23 mouse cellular contexts compared by ENCODE assay signal in genomic region chr13:37740752-37741151, GRCm38 (mm10). TPM values are rescaled to one million over a fixed set of nuclear protein-coding genes. Genes with fewer than 3 reads are reported as not detected.
DNase-seq lines count a peak whose midpoint lies in the region; ATAC-seq lines count a peak whose summit lies in the region.
"Had no signal": no experiment of that assay in that cellular context is flagged by ENCODE, and none has a peak within 500 bp of the region (broad histone marks: within the 10 kb centered on the region; RNA-seq: fewer than 3 reads in every experiment).

No protein-coding gene starts in this region.

- no peaks in the 10 kb centered on the region for H3K9me3 ChIP-seq in heart, embryonic 13.5 days
- H3K9me3 ChIP-seq in lung, embryonic 16.5 days (ENCODE audit: control insufficient read depth, low read length), result no peaks in the 10 kb centered on the region
- no peaks in the 10 kb centered on the region for H3K9me3 ChIP-seq in intestine, embryonic 16.5 days (ENCODE audit: control insufficient read depth, low read length)
- H3K9me3 ChIP-seq: forebrain, embryonic 13.5 days; limb, embryonic 12.5 days; midbrain, embryonic 10.5 days had no signal

- H3K4me3 ChIP-seq in heart, embryonic 13.5 days, result no peak overlapping the region
- no peak overlapping the region for H3K4me3 ChIP-seq in lung, embryonic 16.5 days (ENCODE audit: low read length)
- H3K4me3 ChIP-seq in intestine, embryonic 16.5 days (ENCODE audit: low read length), result no peak overlapping the region
- H3K4me3 ChIP-seq: forebrain, embryonic 13.5 days; limb, embryonic 12.5 days; midbrain, embryonic 10.5 days; myocyte had no signal

- peak overlapping the region; percentile 14; the same call in 1 of the 2 replicates for H3K27ac ChIP-seq in heart, embryonic 13.5 days (replicated peaks)
- H3K27ac ChIP-seq in lung, embryonic 16.5 days (ENCODE audit: low read length), result no peak overlapping the region
- H3K27ac ChIP-seq in intestine, embryonic 16.5 days (ENCODE audit: low read length), result 0 out of 2 replicates have a peak overlapping the region, but pooled peaks have one; percentile 29
- H3K27ac ChIP-seq: forebrain, embryonic 13.5 days; hindbrain, embryonic 14.5 days; limb, embryonic 12.5 days; midbrain, embryonic 10.5 days had no signal

- intact Hi-C loops in heart, postnatal 36 days (cut with DNase I), result no loop called here

- no peaks in the 10 kb centered on the region for H3K27me3 ChIP-seq in heart, embryonic 13.5 days (replicated peaks)
- H3K27me3 ChIP-seq in lung, embryonic 16.5 days (ENCODE audit: control insufficient read depth, insufficient read depth, low read depth, low read length), result no peaks in the 10 kb centered on the region
- H3K27me3 ChIP-seq in intestine, embryonic 16.5 days (replicated peaks; ENCODE audit: control insufficient read depth, insufficient read depth, low read length), result no peaks in the 10 kb centered on the region
- H3K27me3 ChIP-seq: forebrain, embryonic 13.5 days; limb, embryonic 12.5 days had no signal

- DNase-seq in heart, postnatal 36 days, result no peak
- no peak for DNase-seq in lung, postnatal 4 days
- DNase-seq in cerebellum, postnatal 36 days, result no peak
- no peak for DNase-seq in layer of hippocampus, adult 18-20 months (ENCODE audit: low spot score in 2 of 2)
- DNase-seq: adrenal gland, postnatal 36 days; cerebellum, adult 18-20 months; cerebellum, postnatal 14 days; heart, adult 11 months; layer of hippocampus, postnatal 36 days; lung, adult 18-20 months; thymus, postnatal 25 days had no signal

- H3K4me1 ChIP-seq in heart, embryonic 13.5 days, result peaks cover 10% of the 10 kb centered on the region
- peaks cover 9% of the 10 kb centered on the region for H3K4me1 ChIP-seq in lung, embryonic 16.5 days (replicated peaks; ENCODE audit: control insufficient read depth, insufficient read depth, low read length)
- peaks cover 15% of the 10 kb centered on the region for H3K4me1 ChIP-seq in intestine, embryonic 16.5 days (ENCODE audit: control insufficient read depth, insufficient read depth, low read length)
- H3K4me1 ChIP-seq: forebrain, embryonic 13.5 days; limb, embryonic 12.5 days; midbrain, embryonic 10.5 days had no signal

- WGBS in heart, embryonic 13.5 days, result 34% methylated on average over 5 of the region's 5 CpGs
- 19% methylated on average over 5 of the region's 5 CpGs for WGBS in lung, embryonic 16.5 days
- 13% methylated on average over 5 of the region's 5 CpGs for WGBS in intestine, embryonic 16.5 days

- H3K4me2 ChIP-seq in heart, embryonic 13.5 days, result no peak overlapping the region
- 0 out of 2 replicates have a peak overlapping the region, but pooled peaks have one; percentile 3 for H3K4me2 ChIP-seq in lung, embryonic 16.5 days (ENCODE audit: low read depth, low read length)
- H3K4me2 ChIP-seq in intestine, embryonic 16.5 days (ENCODE audit: low read depth, low read length), result no peak overlapping the region
- H3K4me2 ChIP-seq: forebrain, embryonic 13.5 days; heart, embryonic 11.5 days; hindbrain, embryonic 14.5 days; limb, embryonic 12.5 days; liver, embryonic 11.5 days had no signal

- ATAC-seq in heart, embryonic 13.5 days (ENCODE audit: extremely low read depth, insufficient number of reproducible peaks, low FRiP score, low TSS enrichment), result no peak
- no peak for ATAC-seq in lung, embryonic 16.5 days (ENCODE audit: low read depth)
- ATAC-seq in intestine, embryonic 16.5 days, result peak; percentile 60
- ATAC-seq: forebrain, embryonic 13.5 days; inflammation-experienced regulatory T-cells, adult 6 months; midbrain, embryonic 16.5 days had no signal

- no peak overlapping the region for H3K9ac ChIP-seq in heart, embryonic 13.5 days
- 0 out of 2 replicates have a peak overlapping the region, but pooled peaks have one; percentile 15 for H3K9ac ChIP-seq in lung, embryonic 16.5 days (ENCODE audit: low read length)
- H3K9ac ChIP-seq in intestine, embryonic 16.5 days (ENCODE audit: low read depth, low read length), result no peak overlapping the region
- H3K9ac ChIP-seq: forebrain, embryonic 13.5 days; hindbrain, embryonic 14.5 days; limb, embryonic 12.5 days had no signal

- H3K36me3 ChIP-seq in heart, embryonic 13.5 days, result no peaks in the 10 kb centered on the region
- no peaks in the 10 kb centered on the region for H3K36me3 ChIP-seq in lung, embryonic 16.5 days (ENCODE audit: control insufficient read depth, insufficient read depth, low read length)
- no peaks in the 10 kb centered on the region for H3K36me3 ChIP-seq in intestine, embryonic 16.5 days (ENCODE audit: control insufficient read depth, insufficient read depth, low read length)
- H3K36me3 ChIP-seq: limb, embryonic 12.5 days; midbrain, embryonic 10.5 days had no signal

RNA-seq across cellular contexts. Expression of gene Rreb1, which starts 37.4 kb away (rescaled TPM):
- polyA plus RNA-seq in heart, embryonic 13.5 days (2015; fragmentation: Nextera tagmentation; extraction: Ambion mirVana), result 9.4 and 11.0 TPM in 2 replicates
- total RNA-seq in heart, postnatal 36 days (2021), result 10 to 100 TPM; 41.7 to 51.5 TPM
- polyA plus RNA-seq in lung, embryonic 16.5 days (2015; fragmentation: Nextera tagmentation; extraction: Ambion mirVana), result 17.3 and 20.6 TPM in 2 replicates
- 13.7 and 14.8 TPM in 2 replicates for polyA plus RNA-seq in intestine, embryonic 16.5 days (2015; fragmentation: Nextera tagmentation; extraction: Ambion mirVana)
- 10 to 100 TPM; 75.1 to 85.3 TPM for total RNA-seq in layer of hippocampus, adult 18-20 months (2021)
